Mouse (Mus musculus) limb, embryonic 10.5 days (tissue): ENCODE measurements around the gene Cldn34a. TPM values are rescaled to one million over a fixed set of nuclear protein-coding genes. Genes with fewer than 3 reads are reported as not detected.
"Not testable (repeated sequence)": the region's sequence is repeated elsewhere in the genome, so short reads cannot be mapped to it uniquely, and the experiment has no call there.

Source experiments
- DNase-seq: peaks from one replicate; pipeline ENCODE4 v3.0.0-alpha.2; 2017; ENCODE audit warnings: low spot score
- H3K27ac ChIP-seq: fragments of 300-500 bp; sonication (generic); 2 replicates; pipeline ENCODE4 v1.5.1; 2016; ENCODE audit warnings: mild to moderate bottlenecking
- H3K27me3 ChIP-seq: fragments of 300-500 bp; sonication (generic); 2 replicates; pipeline ENCODE4 v1.6.1; 2016; ENCODE audit warnings: low read depth, mild to moderate bottlenecking; ENCODE audit not compliant: poor library complexity, severe bottlenecking
- H3K36me3 ChIP-seq: fragments of 300-500 bp; sonication (generic); 2 replicates; pipeline ENCODE4 v1.6.1; 2016; ENCODE audit warnings: mild to moderate bottlenecking, moderate library complexity
- H3K4me1 ChIP-seq: fragments of 300-500 bp; sonication (generic); 2 replicates; pipeline ENCODE4 v1.6.1; 2016
- H3K4me3 ChIP-seq: fragments of 300-500 bp; sonication (generic); 2 replicates; pipeline ENCODE4 v1.5.1; 2016; ENCODE audit warnings: mild to moderate bottlenecking, moderate library complexity
- H3K9me3 ChIP-seq: fragments of 300-500 bp; sonication (generic); replicated peaks from 2 replicates; pipeline ENCODE4 v1.6.1; 2016; ENCODE audit warnings: mild to moderate bottlenecking
- WGBS: fragments of 180-500 bp; shearing (Covaris S2); methylation state at CpG from one replicate; pipeline ENCODE4 v1.1.7; 2016; 5-methylcytosine and 5-hydroxymethylcytosine counted together
- polyA plus RNA-seq: library from polyadenylated mRNA; unstranded; fragments of >200 nt; fragmentation: Nextera tagmentation; extraction: Ambion mirVana; gene quantifications from 2 replicates; pipeline ENCODE4 v1.2.1, GENCODE M21; 2016

Gene Cldn34a
- not detected in 2 replicates for polyA plus RNA-seq

GRCm38 (mm10) chrX:152563034-152563433 is at the start of gene Cldn34a:
Cldn34a (plus strand) TSS chrX:152563334.
- Histone ChIP-seq H3K36me3 (no peaks in the 10 kb centered on the region), H3K4me3 (no peak within 1 kb of the TSS), H3K4me1 (no peaks in the 10 kb centered on the region), H3K9me3 (no peaks in the 10 kb centered on the region), H3K27ac (no peak within 1 kb of the TSS), H3K27me3 (peaks cover 63% of the 10 kb centered on the region)
- WGBS, result 84% methylated on average over 2 of the region's 2 CpGs
- DNase-seq, result no peak

- H3K9me3 ChIP-seq, DNase-seq, H3K27ac ChIP-seq, H3K36me3 ChIP-seq, H3K4me1 ChIP-seq, H3K4me3 ChIP-seq: not testable (repeated sequence)
- peaks cover 64% of the 10 kb centered on the region for H3K27me3 ChIP-seq
- 82% methylated on average over 2 of the region's 2 CpGs for WGBS
Measured at GRCm38 (mm10) chrX:152518611-152519010, 44.5 kb upstream of the Cldn34a start.

GRCm38 (mm10) chrX:152545736-152546135 is 17.4 kb upstream of the Cldn34a start:
- H3K36me3 ChIP-seq, result no peaks in the 10 kb centered on the region
- 81% methylated on average over 1 of the region's 1 CpGs for WGBS
- H3K9me3 ChIP-seq, result no peaks in the 10 kb centered on the region
- no peak for DNase-seq
- no peak overlapping the region for H3K27ac ChIP-seq
- H3K4me1 ChIP-seq, result no peaks in the 10 kb centered on the region
- H3K27me3 ChIP-seq, result peaks cover 98% of the 10 kb centered on the region
- no peak overlapping the region for H3K4me3 ChIP-seq

- H3K9me3 ChIP-seq, result no peaks in the 10 kb centered on the region
- peaks cover 74% of the 10 kb centered on the region for H3K27me3 ChIP-seq
- 63% methylated on average over 1 of the region's 1 CpGs for WGBS
- no peaks in the 10 kb centered on the region for H3K4me1 ChIP-seq
- no peak for DNase-seq
- no peak overlapping the region for H3K4me3 ChIP-seq
- no peaks in the 10 kb centered on the region for H3K36me3 ChIP-seq
- no peak overlapping the region for H3K27ac ChIP-seq
Measured at GRCm38 (mm10) chrX:152548180-152548579, 15.0 kb upstream of the Cldn34a start.

DNA sequence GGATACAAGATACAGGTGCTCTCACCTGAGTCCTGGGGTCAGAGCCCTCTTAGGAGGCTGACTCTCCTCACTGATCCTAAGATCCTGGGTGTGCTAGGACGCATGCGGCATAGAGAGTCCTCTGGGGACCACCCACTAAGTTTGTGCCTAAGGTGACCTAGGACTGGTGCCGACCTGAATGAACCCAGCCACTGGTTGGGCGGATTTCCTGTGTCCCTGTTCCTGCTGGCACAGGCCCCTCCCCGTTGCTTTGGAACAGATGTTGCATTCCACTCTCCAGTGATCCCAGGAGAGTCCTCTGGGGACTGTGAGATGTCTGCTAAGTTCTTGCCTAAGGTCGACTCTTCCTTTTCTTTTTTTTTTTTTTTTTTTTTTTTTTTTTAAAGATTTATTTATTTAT is 5.7 kb upstream of the Cldn34a start:
- Histone ChIP-seq H3K27ac (no peak overlapping the region), H3K36me3 (no peaks in the 10 kb centered on the region), H3K27me3 (peaks cover 31% of the 10 kb centered on the region), H3K4me1 (no peaks in the 10 kb centered on the region), H3K4me3 (no peak overlapping the region), H3K9me3 (no peaks in the 10 kb centered on the region)
- DNase-seq, result no peak
- WGBS, result 77% methylated on average over 6 of the region's 6 CpGs

Other genes with a start within 250 kb of the Cldn34a start
- 15.1 and 21.9 TPM in 2 replicates for gene Kantr, start 235.8 kb upstream of the Cldn34a start, polyA plus RNA-seq
- 29.4 and 32.5 TPM in 2 replicates for gene Tspyl2, start 220.9 kb upstream of the Cldn34a start, polyA plus RNA-seq
- gene Gpr173, start 194.6 kb upstream of the Cldn34a start, polyA plus RNA-seq, result 3.6 and 4.1 TPM in 2 replicates
- gene Shroom2, start 206.1 kb downstream of the Cldn34a start, polyA plus RNA-seq, result 4.5 and 6.1 TPM in 2 replicates
- 0.19 and 0.26 TPM in 2 replicates for gene Gpr143, start 218.6 kb downstream of the Cldn34a start, polyA plus RNA-seq